Mouse (Mus musculus): ENCODE data around the gene 9130213A22Rik. TPM values are rescaled to one million over a fixed set of nuclear protein-coding genes. Genes with fewer than 3 reads are reported as not detected.

9130213A22Rik gene
- polyA plus RNA-seq, 1 experiment from 2014 or later, result 0.27 TPM

DNA sequence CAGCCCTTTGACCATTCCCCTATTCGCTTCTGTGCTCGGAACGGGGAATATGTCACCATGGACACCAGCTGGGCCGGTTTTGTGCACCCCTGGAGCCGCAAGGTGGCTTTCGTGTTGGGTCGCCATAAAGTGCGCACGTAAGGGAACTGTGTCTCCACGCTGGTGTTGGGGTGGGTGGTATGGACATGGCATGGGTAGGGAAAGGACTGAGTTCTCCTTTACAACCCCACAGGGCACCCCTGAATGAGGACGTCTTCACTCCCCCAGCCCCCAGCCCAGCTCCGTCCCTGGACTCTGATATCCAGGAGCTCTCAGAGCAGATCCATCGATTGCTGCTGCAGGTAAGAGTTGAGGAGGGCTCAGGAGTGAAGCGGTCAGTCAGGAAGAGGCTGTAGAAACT lies 19.3 kb downstream of the 9130213A22Rik start:
- no peak overlapping the region for H3K27ac ChIP-seq
- no peaks in the 10 kb centered on the region for H3K9me3 ChIP-seq
- peaks cover 29% of the 10 kb centered on the region for H3K4me1 ChIP-seq
- H3K4me2 ChIP-seq, result no peak overlapping the region
- no peak overlapping the region for H3K9ac ChIP-seq
- 94% methylated on average over 14 of the region's 14 CpGs for WGBS
- no peak overlapping the region for H3K4me3 ChIP-seq
- H3K36me3 ChIP-seq (replicated peaks), result peaks cover 45% of the 10 kb centered on the region; the same call in 1 of the 2 replicates
- no peak for ATAC-seq (replicated peaks)
- H3K27me3 ChIP-seq (replicated peaks), result no peaks in the 10 kb centered on the region

- peaks cover 45% of the 10 kb centered on the region; the same call in 1 of the 2 replicates for H3K36me3 ChIP-seq (replicated peaks)
- H3K4me3 ChIP-seq, result no peak overlapping the region
- no peak overlapping the region for H3K27ac ChIP-seq
- H3K4me2 ChIP-seq, result no peak overlapping the region
- WGBS, result 97% methylated on average over 7 of the region's 7 CpGs
- peaks cover 36% of the 10 kb centered on the region for H3K4me1 ChIP-seq
- H3K9ac ChIP-seq, result no peak overlapping the region
- H3K9me3 ChIP-seq, result no peaks in the 10 kb centered on the region
- no peak for ATAC-seq (replicated peaks)
- H3K27me3 ChIP-seq (replicated peaks), result no peaks in the 10 kb centered on the region
Observed at GRCm38 (mm10) chr11:69102403-69102725, 20.0 kb downstream of the 9130213A22Rik start.

DNA sequence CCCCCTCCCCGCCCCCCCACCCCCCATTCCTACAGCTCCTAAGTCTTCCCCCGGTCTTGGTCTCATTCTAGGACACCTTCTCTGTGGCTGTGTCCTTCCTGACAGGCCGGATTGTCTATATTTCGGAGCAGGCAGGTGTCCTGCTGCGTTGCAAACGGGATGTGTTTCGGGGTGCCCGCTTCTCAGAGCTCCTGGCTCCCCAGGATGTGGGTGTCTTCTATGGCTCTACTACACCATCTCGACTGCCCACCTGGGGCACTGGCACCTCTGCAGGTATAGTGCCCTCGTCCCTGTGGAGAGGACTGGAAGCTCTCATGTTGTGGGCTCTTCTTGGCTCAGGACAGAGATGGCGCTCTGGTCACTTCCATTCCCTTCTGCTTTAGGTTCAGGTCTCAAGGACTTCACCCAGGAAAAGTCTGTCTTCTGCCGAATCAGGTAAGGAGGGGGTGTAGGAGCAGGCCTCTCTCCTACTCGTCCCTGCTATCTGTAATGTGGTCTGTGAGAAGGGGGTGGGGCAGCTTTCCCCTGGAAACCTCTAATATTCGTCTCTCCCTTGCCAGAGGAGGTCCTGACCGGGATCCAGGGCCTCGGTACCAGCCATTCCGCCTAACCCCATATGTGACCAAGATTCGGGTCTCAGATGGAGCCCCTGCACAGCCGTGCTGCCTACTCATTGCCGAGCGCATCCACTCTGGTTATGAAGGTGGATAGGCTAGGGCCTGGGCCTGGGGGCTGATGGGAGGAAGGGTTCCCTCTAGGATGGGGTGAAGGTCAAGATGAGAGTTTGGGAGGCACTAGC lies 20.6 kb downstream of the 9130213A22Rik start:
- Histone ChIP-seq H3K4me1 (peaks cover 42% of the 10 kb centered on the region), H3K27ac (no peak overlapping the region), H3K9ac (no peak overlapping the region), H3K4me3 (no peak overlapping the region), H3K27me3 (replicated peaks) (no peaks in the 10 kb centered on the region), H3K9me3 (no peaks in the 10 kb centered on the region), H3K4me2 (no peak overlapping the region), H3K36me3 (replicated peaks) (peaks cover 43% of the 10 kb centered on the region; the same call in 1 of the 2 replicates)
- ATAC-seq (replicated peaks), result no peak
- WGBS, result 91% methylated on average over 21 of the region's 21 CpGs

GRCm38 (mm10) chr11:69100639-69101360 lies 21.6 kb downstream of the 9130213A22Rik start:
- Histone ChIP-seq H3K9me3 (no peaks in the 10 kb centered on the region), H3K36me3 (replicated peaks) (peaks cover 39% of the 10 kb centered on the region; the same call in 1 of the 2 replicates), H3K27ac (0 out of 2 replicates have a peak overlapping the region, but pooled peaks have one; percentile 78), H3K4me1 (peaks cover 51% of the 10 kb centered on the region), H3K4me2 (peak overlapping the region; percentile 80), H3K27me3 (replicated peaks) (no peaks in the 10 kb centered on the region), H3K9ac (peak overlapping the region; percentile 56; the same call in 1 of the 2 replicates), H3K4me3 (peak overlapping the region; percentile 55)
- ATAC-seq (replicated peaks), result no peak
- 93% methylated on average over 20 of the region's 20 CpGs for WGBS

- Histone ChIP-seq H3K27ac (peak overlapping the region; percentile 78), H3K4me3 (peak overlapping the region; percentile 55), H3K36me3 (replicated peaks) (peaks cover 34% of the 10 kb centered on the region; the same call in 1 of the 2 replicates), H3K9ac (peak overlapping the region; percentile 56), H3K9me3 (no peaks in the 10 kb centered on the region), H3K4me2 (peak overlapping the region; percentile 80), H3K27me3 (replicated peaks) (no peaks in the 10 kb centered on the region), H3K4me1 (peaks cover 59% of the 10 kb centered on the region)
- 0 out of 2 replicates have a peak, but pooled peaks have one; percentile 14 for ATAC-seq (replicated peaks)
- WGBS, result under 1% methylated on average over 23 of the region's 23 CpGs
Observed at GRCm38 (mm10) chr11:69099915-69100345, 22.5 kb downstream of the 9130213A22Rik start.

GRCm38 (mm10) chr11:69099177-69099914 lies 23.0 kb downstream of the 9130213A22Rik start:
- no peak for ATAC-seq (replicated peaks)
- H3K36me3 ChIP-seq (replicated peaks), result peaks cover 28% of the 10 kb centered on the region; the same call in 1 of the 2 replicates

GRCm38 (mm10) chr11:69098762-69099091 lies 23.7 kb downstream of the 9130213A22Rik start:
- Histone ChIP-seq H3K4me1 (peaks cover 65% of the 10 kb centered on the region), H3K9ac (peak overlapping the region; percentile 56)
- 1% methylated on average over 19 of the region's 19 CpGs for WGBS

More at GRCm38 (mm10) chr11:69099177-69099914, 23.0 kb downstream of the 9130213A22Rik start:
- peaks cover 61% of the 10 kb centered on the region for H3K4me1 ChIP-seq
- 1% methylated on average over 22 of the region's 22 CpGs for WGBS
- H3K4me2 ChIP-seq, result peak overlapping the region; percentile 80
- H3K4me3 ChIP-seq, result peak overlapping the region; percentile 55
- H3K27ac ChIP-seq, result peak overlapping the region; percentile 78
- H3K9me3 ChIP-seq, result no peaks in the 10 kb centered on the region
- H3K27me3 ChIP-seq (replicated peaks), result no peaks in the 10 kb centered on the region
- peak overlapping the region; percentile 56 for H3K9ac ChIP-seq

DNA sequence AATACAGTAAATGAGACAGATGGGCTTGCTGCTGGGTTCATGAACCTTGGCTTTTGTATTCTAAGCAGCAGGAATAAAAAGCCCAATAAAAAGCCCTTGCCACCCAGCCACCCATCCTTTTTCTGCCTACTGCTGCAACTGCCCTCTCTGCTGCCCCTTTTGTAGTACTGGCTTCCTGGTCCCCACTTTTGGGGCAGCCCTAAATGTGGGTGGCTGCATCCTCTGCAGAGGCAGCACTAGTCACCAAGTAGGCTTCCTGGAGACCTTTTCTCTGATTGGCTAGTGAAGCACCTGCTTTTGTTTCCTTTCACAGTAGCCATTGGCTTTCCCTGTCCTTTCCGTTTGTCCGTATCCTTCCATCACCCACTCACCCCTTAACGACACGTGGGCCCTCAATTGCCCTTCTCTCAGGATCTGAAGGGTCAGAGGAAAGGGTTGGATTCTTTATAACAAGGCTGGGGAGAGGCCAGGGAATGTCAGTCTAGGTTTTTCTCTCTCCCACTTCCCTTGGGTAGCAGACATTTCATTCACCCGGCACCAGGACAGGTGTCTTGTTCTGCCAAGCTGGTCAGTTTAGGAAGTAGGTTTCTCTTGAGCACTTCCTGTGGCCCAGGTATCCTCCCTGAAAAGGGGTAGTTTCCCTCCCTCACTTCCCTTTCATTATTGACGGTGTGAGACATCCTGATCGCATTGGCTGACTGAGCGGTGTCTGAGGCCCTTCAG lies 24.2 kb downstream of the 9130213A22Rik start:
- Histone ChIP-seq H3K4me1 (peaks cover 65% of the 10 kb centered on the region), H3K27ac (peak overlapping the region; percentile 78), H3K4me3 (peak overlapping the region; percentile 55), H3K9ac (peak overlapping the region; percentile 56), H3K36me3 (replicated peaks) (peaks cover 17% of the 10 kb centered on the region; the same call in 1 of the 2 replicates), H3K4me2 (peak overlapping the region; percentile 80), H3K9me3 (no peaks in the 10 kb centered on the region), H3K27me3 (replicated peaks) (no peaks in the 10 kb centered on the region)
- WGBS, result 19% methylated on average over 8 of the region's 8 CpGs
- ATAC-seq (replicated peaks), result no peak

More at GRCm38 (mm10) chr11:69098762-69099091, 23.7 kb downstream of the 9130213A22Rik start:
- Histone ChIP-seq H3K27me3 (replicated peaks) (no peaks in the 10 kb centered on the region), H3K36me3 (replicated peaks) (peaks cover 22% of the 10 kb centered on the region; the same call in 1 of the 2 replicates), H3K4me3 (peak overlapping the region; percentile 55), H3K4me2 (peak overlapping the region; percentile 80), H3K27ac (peak overlapping the region; percentile 78), H3K9me3 (no peaks in the 10 kb centered on the region)
- ATAC-seq (replicated peaks), result peak; percentile 9; the same call in 1 of the 2 replicates

DNA sequence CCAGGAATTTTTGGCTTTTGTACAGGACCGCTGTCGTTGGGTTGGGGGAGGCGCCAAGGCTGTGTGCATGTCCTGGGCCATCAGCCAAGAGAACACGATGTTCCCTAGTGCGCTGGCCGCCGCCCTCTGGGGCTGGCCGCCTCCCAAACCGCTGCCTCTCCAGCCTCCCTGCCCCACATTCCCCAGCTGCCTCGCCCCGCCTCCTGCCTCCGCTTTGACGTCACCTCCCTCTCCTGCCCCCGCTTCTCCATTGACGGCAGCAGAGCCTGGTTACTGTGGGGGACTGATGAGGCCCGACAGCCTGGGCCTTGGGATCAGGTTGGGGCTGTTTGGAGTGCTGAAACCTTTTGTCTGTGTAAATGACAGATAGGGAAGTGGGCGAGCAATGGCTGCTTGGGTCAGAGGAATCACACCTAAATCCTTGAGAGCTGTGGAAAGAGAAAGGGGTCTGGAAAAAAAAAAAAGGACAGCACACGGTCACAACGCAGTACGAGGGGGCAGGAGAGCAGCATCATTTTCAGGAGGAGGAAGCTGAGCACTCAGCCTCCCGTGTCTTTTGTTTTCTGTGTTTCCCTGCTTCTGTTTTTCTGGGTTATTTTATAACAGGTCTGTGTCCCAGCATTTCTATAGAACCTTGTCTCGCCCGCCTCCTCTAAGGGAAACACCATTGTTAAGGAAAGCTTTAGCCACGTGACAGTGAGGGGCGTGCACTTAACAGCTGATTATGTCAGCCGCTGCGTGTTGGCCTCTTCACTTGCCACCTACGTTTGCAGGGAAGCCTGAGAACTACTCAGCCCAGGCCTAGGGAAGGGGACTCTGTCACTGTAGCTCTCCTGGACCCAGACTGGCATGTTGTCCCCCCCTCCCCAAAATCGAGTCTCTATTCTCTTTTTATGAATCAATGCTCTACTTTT lies 25.1 kb downstream of the 9130213A22Rik start:
- Histone ChIP-seq H3K4me3 (peak overlapping the region; percentile 26), H3K4me1 (peaks cover 68% of the 10 kb centered on the region), H3K9me3 (no peaks in the 10 kb centered on the region), H3K9ac (peak overlapping the region; percentile 2; the same call in 1 of the 2 replicates), H3K4me2 (peak overlapping the region; percentile 80), H3K36me3 (replicated peaks) (peaks cover 8% of the 10 kb centered on the region; the same call in 1 of the 2 replicates), H3K27ac (peak overlapping the region; percentile 78), H3K27me3 (replicated peaks) (no peaks in the 10 kb centered on the region)
- 3% methylated on average over 29 of the region's 29 CpGs for WGBS
- no peak for ATAC-seq (replicated peaks)

DNA sequence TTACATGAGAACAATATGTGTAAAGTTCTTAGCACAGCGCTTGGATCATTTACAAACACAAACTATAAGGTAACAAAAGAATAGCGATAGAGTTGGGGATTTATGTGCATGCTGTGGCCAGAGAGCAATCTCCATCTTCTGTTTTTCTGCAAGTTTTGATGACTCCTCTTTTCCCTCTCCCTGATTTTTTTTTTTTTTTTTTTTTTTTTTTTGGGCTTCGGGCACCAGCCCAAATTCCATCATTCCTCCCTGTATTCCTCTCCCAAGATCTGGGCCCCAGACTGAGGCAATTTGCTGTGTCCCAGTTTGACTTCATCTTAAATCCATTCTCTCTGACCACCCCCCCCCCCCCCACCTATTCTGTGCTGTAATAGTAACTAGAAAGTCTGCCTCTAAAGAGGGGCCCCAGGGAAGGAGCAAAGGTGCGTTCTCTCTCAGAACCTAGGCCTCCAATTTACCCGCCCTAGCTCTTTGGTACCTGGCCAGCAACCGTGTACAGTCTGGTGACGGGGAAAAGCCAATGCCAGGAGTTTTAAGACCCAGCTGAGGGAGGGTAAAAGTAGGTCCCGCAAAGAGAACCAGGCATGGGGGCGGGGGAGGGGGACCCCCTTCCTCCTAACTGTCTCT lies 25.9 kb downstream of the 9130213A22Rik start:
- peak overlapping the region; percentile 2; the same call in 1 of the 2 replicates for H3K9ac ChIP-seq
- ATAC-seq (replicated peaks), result no peak
- peaks cover 68% of the 10 kb centered on the region for H3K4me1 ChIP-seq
- no peaks in the 10 kb centered on the region; the same call in 1 of the 2 replicates for H3K36me3 ChIP-seq (replicated peaks)
- H3K4me3 ChIP-seq, result peak overlapping the region; percentile 47
- WGBS, result 17% methylated on average over 9 of the region's 9 CpGs
- no peaks in the 10 kb centered on the region for H3K27me3 ChIP-seq (replicated peaks)
- H3K9me3 ChIP-seq, result no peaks in the 10 kb centered on the region
- H3K27ac ChIP-seq, result peak overlapping the region; percentile 78
- peak overlapping the region; percentile 82 for H3K4me2 ChIP-seq
